Mouse (Mus musculus) midbrain, embryonic 15.5 days (tissue): ENCODE data around the gene Samd15. TPM values are rescaled to one million over a fixed set of nuclear protein-coding genes. Genes with fewer than 3 reads are reported as not detected.
A peak's percentile ranks its signal among the peaks of the same experiment; 100 is the strongest.
"Not testable (repeated sequence)": the region's sequence is repeated elsewhere in the genome, so short reads cannot be mapped to it uniquely, and the experiment has no call there.

ENCODE experiments used
- ATAC-seq: fragments of 200-750 bp; cut with Nextera tagmentation; replicated peaks from 2 replicates; pipeline ENCODE4 v1.8.0; 2017; ENCODE audit warnings: moderate TSS enrichment
- H3K27ac ChIP-seq: fragments of 300-500 bp; sonication (generic); 2 replicates; pipeline ENCODE4 v1.5.1; 2015; ENCODE audit warnings: mild to moderate bottlenecking, inconsistent platforms
- H3K27me3 ChIP-seq: fragments of 300-500 bp; sonication (generic); replicated peaks from 2 replicates; pipeline ENCODE4 v1.6.1; 2015; ENCODE audit warnings: inconsistent platforms
- H3K36me3 ChIP-seq: fragments of 300-500 bp; sonication (generic); replicated peaks from 2 replicates; pipeline ENCODE4 v1.6.1; 2015; ENCODE audit warnings: inconsistent platforms
- H3K4me1 ChIP-seq: fragments of 300-500 bp; sonication (generic); 2 replicates; pipeline ENCODE4 v1.6.1; 2015; ENCODE audit warnings: inconsistent platforms
- H3K4me2 ChIP-seq: fragments of 300-500 bp; sonication (generic); 2 replicates; pipeline ENCODE4 v1.6.1; 2015; ENCODE audit warnings: inconsistent platforms, mild to moderate bottlenecking, moderate library complexity
- H3K4me3 ChIP-seq: fragments of 300-500 bp; sonication (generic); 2 replicates; pipeline ENCODE4 v1.5.1; 2015; ENCODE audit warnings: mild to moderate bottlenecking, inconsistent platforms
- H3K9ac ChIP-seq: fragments of 300-500 bp; sonication (generic); 2 replicates; pipeline ENCODE4 v1.6.1; 2015; ENCODE audit warnings: mild to moderate bottlenecking, inconsistent platforms
- H3K9me3 ChIP-seq: fragments of 300-500 bp; sonication (generic); 2 replicates; pipeline ENCODE4 v1.6.1; 2016; ENCODE audit warnings: inconsistent platforms
- WGBS: fragments of 180-500 bp; shearing (Covaris S2); methylation state at CpG from one replicate; pipeline ENCODE4 v1.1.7; 2015; ENCODE audit warnings: mixed read lengths; 5-methylcytosine and 5-hydroxymethylcytosine counted together
- polyA plus RNA-seq: library from polyadenylated mRNA; unstranded; fragments of >200 nt; fragmentation: Nextera tagmentation; extraction: Ambion mirVana; gene quantifications from 2 replicates; pipeline ENCODE4 v1.2.1, GENCODE M21; 2015

The Samd15 gene
- polyA plus RNA-seq, 1 experiment from 2014 or later, result 2.8 TPM

DNA sequence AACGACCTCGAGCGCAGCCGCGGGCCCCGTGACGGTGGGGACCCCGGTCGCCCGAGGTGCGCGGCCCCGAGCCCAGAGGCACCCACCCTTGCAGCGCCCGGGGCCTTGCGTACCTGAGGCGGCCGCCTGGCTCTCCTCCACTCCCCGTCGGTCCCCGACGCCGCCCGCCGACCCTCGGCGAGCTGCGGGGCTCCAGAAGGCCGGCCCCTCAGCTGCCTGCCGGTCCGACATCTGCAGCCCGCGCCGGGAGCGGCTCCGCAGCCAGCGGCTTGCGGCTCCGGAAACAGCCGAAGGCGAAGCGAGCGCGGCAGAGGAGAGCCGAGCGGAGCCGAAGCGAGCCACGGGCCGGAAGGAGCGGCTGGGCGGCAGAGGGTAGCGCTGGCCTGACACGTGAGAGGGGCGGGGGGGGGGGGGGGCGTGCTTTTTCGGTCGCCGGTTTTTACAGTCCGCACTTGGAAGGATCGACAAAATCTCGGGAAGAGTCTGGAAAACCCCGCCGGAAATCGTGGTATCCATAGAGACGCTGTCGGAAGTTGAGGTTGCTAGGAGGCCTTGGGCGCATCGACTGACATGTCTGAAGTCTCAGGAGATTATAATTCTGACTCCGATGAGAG lies 557 bp downstream of the Samd15 start, which contains the start of gene Tmed8:
TSS of gene Tmed8 (minus strand) at position 482 of the 614 bp plus-strand sequence.
- Histone ChIP-seq H3K4me3 (peak within 1 kb of the TSS; percentile 56), H3K27ac (peak within 1 kb of the TSS; percentile 95), H3K9me3 (no peaks in the 10 kb centered on the region), H3K4me2 (peak within 1 kb of the TSS; percentile 64), H3K36me3 (no peaks in the 10 kb centered on the region), H3K4me1 (peaks cover 21% of the 10 kb centered on the region), H3K9ac (peak within 1 kb of the TSS; percentile 86), H3K27me3 (no peaks in the 10 kb centered on the region)
- ATAC-seq, result peak; percentile 96
- WGBS, result under 1% methylated on average over 66 of the region's 70 CpGs

DNA sequence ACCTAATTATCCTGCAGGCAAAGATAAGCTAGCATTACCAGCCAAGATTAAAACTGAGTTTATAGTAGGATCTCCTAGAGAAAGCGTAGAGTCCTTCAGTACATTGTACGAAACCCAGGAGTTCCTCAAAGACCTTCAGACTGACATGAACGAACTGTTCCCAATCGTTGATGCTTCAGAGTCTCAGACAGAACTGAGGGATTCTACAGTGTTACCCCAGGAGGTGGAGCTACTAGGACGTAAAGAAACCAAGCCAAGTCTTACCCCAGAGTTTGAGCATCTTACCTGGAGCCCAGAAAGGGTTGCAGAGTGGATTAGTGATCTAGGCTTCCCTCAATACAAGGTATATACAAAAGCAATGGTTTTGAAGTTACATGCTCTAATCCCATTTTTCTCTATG lies 2.2 kb downstream of the Samd15 start:
- Histone ChIP-seq H3K36me3 (no peaks in the 10 kb centered on the region), H3K27me3 (no peaks in the 10 kb centered on the region), H3K4me2 (no peak overlapping the region), H3K4me3 (no peak overlapping the region), H3K9me3 (no peaks in the 10 kb centered on the region), H3K27ac (no peak overlapping the region), H3K9ac (no peak overlapping the region), H3K4me1 (peaks cover 21% of the 10 kb centered on the region)
- ATAC-seq, result no peak
- WGBS, result 67% methylated on average over 5 of the region's 5 CpGs

DNA sequence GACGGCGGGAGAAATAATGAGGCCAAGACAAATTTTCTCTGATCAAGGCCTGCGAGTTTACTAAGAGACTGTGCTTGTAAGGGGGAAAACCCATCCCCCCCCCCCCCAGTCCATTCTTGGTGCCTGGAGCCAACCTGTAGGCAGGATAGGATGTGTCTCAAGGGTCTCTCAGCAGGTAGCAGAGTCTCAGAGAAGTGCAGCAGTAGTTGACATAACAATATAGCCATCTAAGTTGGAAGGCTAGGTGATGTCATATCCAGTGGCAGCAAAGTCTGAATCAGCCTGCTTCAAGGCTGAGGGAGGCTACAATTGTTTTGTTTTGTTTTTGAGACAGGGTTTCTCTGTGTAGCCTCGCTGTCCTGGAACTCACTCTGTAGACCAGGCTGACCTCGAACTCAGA lies 6.3 kb downstream of the Samd15 start:
- not testable (repeated sequence) for H3K4me1 ChIP-seq, H3K4me3 ChIP-seq, H3K27me3 ChIP-seq, H3K36me3 ChIP-seq, H3K9me3 ChIP-seq, H3K9ac ChIP-seq, H3K27ac ChIP-seq, H3K4me2 ChIP-seq, ATAC-seq
- 92% methylated on average over 5 of the region's 5 CpGs for WGBS

DNA sequence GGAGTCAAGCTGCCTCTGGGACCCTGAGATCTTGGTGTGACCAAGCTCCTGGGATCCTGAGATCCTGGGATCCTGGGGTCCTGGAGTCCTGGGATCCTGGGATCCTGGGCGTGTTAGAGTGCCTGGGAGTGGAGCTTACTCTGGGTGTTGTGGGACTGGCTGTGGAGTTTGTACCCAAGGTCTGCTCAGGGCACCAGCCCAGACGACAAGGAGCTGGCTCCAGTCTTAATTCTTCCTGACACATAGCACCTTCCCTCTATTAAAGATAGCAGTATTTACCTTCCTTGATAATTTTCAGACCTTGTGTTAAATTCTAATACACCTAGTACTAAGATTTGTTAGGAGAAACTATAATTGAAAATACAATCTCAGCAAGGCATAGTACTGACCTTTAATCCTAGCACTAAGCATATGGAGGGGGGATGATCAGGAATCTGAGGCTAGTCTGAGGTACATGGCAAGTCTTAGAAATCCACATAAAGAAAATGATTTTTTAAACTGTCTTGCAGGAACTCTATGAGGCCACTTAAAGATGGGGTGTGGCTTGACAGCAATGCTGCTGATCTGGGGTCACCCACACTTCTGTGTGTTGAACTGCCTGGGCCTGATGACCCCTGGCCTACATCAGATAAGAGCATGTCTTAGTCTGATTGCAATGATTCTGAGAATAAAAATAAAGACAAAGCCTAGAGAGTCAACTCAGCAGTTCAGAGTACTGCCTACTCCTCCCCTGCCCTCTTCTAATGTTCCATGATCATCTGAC lies 13.5 kb downstream of the Samd15 start:
- 71% methylated on average over 2 of the region's 2 CpGs for WGBS
- no peaks in the 10 kb centered on the region for H3K9me3 ChIP-seq
- ATAC-seq, result no peak
- no peaks in the 10 kb centered on the region for H3K27me3 ChIP-seq
- no peak overlapping the region for H3K27ac ChIP-seq
- H3K36me3 ChIP-seq, result no peaks in the 10 kb centered on the region
- H3K4me1 ChIP-seq, result no peaks in the 10 kb centered on the region
- no peak overlapping the region for H3K4me2 ChIP-seq
- no peak overlapping the region for H3K4me3 ChIP-seq
- H3K9ac ChIP-seq, result no peak overlapping the region

DNA sequence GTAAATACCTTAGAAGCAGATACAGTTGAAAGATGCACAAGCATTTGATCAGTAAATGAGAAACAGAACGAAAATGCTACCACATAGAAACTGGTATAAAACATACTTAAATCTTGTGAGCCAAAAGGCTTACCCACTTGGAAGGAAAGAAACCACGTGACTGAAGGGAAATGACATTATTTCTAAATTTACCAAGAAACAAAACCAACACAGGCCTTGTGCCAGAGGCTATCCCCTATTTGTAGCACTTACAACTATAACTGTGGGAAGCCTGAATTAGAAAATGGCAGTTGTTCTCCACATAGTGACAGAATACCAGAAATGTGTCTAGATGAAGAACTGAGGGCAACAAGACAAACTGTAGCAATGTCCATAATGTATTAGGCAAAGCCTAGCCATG lies 16.5 kb downstream of the Samd15 start:
- 65% methylated on average over 2 of the region's 2 CpGs for WGBS
- Histone ChIP-seq H3K9me3 (no peaks in the 10 kb centered on the region), H3K36me3 (no peaks in the 10 kb centered on the region), H3K27me3 (no peaks in the 10 kb centered on the region), H3K4me2 (no peak overlapping the region), H3K4me1 (peaks cover 3% of the 10 kb centered on the region; the same call in 1 of the 2 replicates), H3K27ac (no peak overlapping the region), H3K9ac (no peak overlapping the region), H3K4me3 (no peak overlapping the region)
- ATAC-seq, result no peak

DNA sequence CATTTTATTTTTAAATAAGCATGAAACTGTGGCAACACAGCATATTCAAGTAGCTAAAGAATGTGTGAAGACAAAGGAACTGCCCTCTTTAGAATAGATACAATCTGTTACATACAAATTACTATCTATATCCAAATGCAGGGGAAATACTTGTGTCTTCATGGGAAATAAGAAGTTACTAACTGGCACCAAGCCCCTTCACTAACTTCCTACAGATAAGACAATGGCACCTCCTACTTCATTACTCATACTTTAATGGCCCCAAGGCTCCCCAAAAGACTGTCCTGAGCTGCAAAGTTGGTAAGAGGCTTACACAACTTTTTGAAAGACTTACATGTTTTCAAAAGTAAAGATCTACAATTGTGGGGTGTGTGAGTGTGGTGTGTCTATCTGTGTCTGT lies 18.1 kb downstream of the Samd15 start:
- no peak overlapping the region for H3K27ac ChIP-seq
- H3K27me3 ChIP-seq, result no peaks in the 10 kb centered on the region
- no peaks in the 10 kb centered on the region for H3K36me3 ChIP-seq
- H3K4me1 ChIP-seq, result peaks cover 3% of the 10 kb centered on the region; the same call in 1 of the 2 replicates
- no peak overlapping the region for H3K9ac ChIP-seq
- no peak overlapping the region for H3K4me3 ChIP-seq
- no peaks in the 10 kb centered on the region for H3K9me3 ChIP-seq
- no peak overlapping the region for H3K4me2 ChIP-seq
- ATAC-seq, result no peak

DNA sequence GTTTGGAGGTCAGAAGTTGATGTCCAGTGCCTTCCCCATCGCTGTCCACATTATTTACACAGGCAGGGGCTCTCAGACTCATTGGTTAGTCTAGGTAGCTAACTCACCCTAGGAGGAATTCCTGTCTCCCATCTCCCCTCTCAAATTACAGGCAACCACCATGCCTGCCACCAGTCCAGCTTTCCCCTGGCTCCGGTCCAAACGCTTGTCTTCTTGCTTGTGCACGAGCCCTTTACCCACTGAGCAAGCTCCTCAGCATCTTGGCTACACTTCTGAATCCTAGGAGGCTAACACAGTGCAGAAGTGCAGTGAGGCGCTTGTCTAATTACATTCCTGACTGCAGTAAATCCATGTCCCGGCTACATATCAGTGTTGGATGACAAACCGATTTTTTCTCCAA lies 19.8 kb downstream of the Samd15 start:
- Histone ChIP-seq H3K9ac (no peak overlapping the region), H3K36me3 (no peaks in the 10 kb centered on the region), H3K4me3 (no peak overlapping the region), H3K4me2 (no peak overlapping the region), H3K4me1 (peaks cover 3% of the 10 kb centered on the region; the same call in 1 of the 2 replicates), H3K27ac (no peak overlapping the region), H3K9me3 (no peaks in the 10 kb centered on the region), H3K27me3 (no peaks in the 10 kb centered on the region)
- no peak for ATAC-seq
- WGBS, result 76% methylated on average over 7 of the region's 7 CpGs

DNA sequence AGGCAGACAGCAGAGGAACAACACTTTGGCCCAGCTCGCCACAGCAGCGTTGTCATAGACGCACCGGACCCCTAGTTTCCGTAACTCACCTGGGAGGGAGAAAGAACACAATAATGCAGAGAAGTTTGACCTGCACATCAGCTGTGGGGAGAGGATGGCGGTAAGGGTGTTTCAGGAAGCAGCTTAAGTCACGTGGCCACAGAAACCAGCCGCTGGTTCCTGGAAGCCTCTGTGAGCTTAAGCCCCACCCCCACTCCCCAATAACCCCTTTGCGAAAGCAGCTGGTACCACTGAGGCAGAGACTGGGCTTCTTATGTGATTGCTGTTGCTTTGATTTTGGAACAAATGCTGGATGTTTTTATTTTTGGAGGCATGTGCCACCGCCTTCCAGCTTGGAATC lies 25.4 kb downstream of the Samd15 start:
- no peak for ATAC-seq
- Histone ChIP-seq H3K36me3 (no peaks in the 10 kb centered on the region), H3K9ac (no peak overlapping the region), H3K4me3 (no peak overlapping the region), H3K4me2 (no peak overlapping the region), H3K9me3 (no peaks in the 10 kb centered on the region), H3K27ac (no peak overlapping the region), H3K27me3 (no peaks in the 10 kb centered on the region), H3K4me1 (no peaks in the 10 kb centered on the region)
- WGBS, result 74% methylated on average over 10 of the region's 10 CpGs

DNA sequence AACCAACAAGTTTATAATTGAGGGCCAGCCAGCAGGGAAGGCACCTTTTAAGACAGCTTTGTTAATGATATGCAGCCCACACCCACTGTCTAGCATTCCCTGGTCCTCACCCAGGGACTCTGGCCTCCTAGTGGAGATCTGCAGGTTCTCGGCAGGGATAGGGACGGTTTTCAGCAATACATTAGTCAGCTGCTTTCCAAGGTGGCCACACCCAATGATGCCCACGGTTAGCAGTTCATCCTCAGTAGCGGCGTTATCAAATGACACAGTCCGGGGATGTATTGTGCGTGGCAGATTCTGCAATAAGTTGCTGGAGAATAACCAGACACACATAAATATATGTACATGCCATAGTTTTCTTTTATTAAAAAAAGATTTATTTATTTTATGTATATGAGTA lies 27.3 kb downstream of the Samd15 start:
- Histone ChIP-seq H3K27me3 (no peaks in the 10 kb centered on the region), H3K27ac (no peak overlapping the region), H3K36me3 (no peaks in the 10 kb centered on the region), H3K4me2 (no peak overlapping the region), H3K9ac (no peak overlapping the region), H3K4me3 (no peak overlapping the region), H3K9me3 (no peaks in the 10 kb centered on the region), H3K4me1 (no peaks in the 10 kb centered on the region)
- no peak for ATAC-seq
- 78% methylated on average over 7 of the region's 7 CpGs for WGBS

DNA sequence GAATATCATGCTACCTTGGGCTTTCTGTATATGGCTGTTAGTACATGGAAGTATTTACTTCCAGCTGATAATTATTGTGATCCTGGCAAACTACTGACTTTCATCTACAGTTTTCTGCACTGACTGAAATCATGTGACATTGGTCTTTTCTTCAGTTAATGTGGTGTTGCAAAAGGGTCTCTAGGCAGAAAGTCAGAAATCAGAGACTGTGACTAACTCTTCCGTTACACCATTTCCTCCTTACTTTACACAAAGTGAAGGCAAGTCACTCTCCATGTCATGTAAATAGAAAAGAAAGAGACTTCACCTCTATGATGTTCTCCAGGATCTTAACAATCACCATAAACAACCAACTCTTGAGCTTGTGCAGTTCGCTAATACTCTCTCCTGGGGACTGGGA lies 30.1 kb downstream of the Samd15 start:
- Histone ChIP-seq H3K36me3 (no peaks in the 10 kb centered on the region), H3K27ac (no peak overlapping the region), H3K4me1 (no peaks in the 10 kb centered on the region), H3K9me3 (no peaks in the 10 kb centered on the region), H3K4me3 (no peak overlapping the region), H3K27me3 (no peaks in the 10 kb centered on the region), H3K4me2 (no peak overlapping the region), H3K9ac (no peak overlapping the region)
- no peak for ATAC-seq
- WGBS, result 92% methylated on average over 2 of the region's 2 CpGs

DNA sequence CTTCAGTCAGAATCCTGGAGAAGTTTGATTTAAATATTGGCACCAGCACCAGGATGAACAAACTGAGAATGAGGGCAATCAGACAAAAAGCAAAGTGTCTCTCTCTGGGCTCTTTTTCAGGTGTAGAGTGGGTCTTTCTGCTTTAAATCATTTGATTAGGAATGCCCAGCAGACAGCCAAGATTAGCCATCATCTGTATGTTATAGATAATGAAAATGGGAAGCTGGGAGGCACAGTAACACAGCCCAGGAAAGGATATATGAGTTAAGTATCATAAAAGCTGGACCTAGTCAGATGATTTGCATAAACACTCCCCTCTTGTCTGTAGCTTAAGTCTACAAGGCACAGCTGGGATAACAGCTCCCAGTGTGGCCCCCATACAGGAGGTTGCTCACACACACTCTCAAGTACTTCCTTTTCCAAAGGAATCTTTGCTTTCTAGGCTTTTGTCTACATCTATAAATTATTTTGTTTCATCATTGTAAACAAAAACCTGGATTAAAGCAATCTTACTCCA lies 30.9 kb downstream of the Samd15 start:
- Histone ChIP-seq H3K27ac (no peak overlapping the region), H3K27me3 (no peaks in the 10 kb centered on the region), H3K9me3 (no peaks in the 10 kb centered on the region), H3K4me2 (no peak overlapping the region), H3K36me3 (no peaks in the 10 kb centered on the region), H3K9ac (no peak overlapping the region), H3K4me3 (no peak overlapping the region), H3K4me1 (no peaks in the 10 kb centered on the region)
- no peak for ATAC-seq

DNA sequence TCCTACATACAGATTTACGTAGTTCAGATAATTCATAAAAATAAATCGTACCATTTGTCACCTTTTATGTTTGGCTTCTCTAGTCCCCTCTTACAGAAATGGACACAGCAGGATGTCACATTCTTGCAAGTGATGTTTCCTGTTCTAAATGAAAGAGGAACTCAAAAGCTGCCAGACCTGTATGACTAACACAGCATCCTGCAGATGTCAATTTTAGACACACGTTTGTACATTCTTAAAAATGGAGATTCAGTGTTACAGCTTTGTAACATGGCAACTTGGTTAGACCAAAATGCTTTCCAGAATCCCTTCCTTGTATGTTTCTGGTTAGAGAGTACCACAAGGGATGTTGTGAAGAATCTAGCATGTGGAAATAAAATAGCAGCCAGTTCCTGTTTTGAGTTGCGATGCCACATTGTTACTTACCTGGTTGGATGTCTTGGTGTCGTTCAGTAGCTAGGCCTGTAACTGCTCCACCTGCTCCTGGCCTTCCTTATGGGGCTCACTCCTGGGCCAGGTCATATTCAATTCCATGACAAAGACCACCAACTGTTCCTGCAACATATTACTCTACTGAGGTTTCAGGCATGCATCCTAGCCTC lies 37.5 kb downstream of the Samd15 start:
- no peak overlapping the region for H3K9ac ChIP-seq
- 88% methylated on average over 5 of the region's 5 CpGs for WGBS
- H3K27me3 ChIP-seq, result no peaks in the 10 kb centered on the region
- H3K36me3 ChIP-seq, result peaks cover 39% of the 10 kb centered on the region
- no peak for ATAC-seq
- no peak overlapping the region for H3K4me3 ChIP-seq
- no peak overlapping the region for H3K27ac ChIP-seq
- no peaks in the 10 kb centered on the region for H3K4me1 ChIP-seq
- H3K4me2 ChIP-seq, result no peak overlapping the region
- H3K9me3 ChIP-seq, result no peaks in the 10 kb centered on the region
